Mouse (Mus musculus) testis, adult 2 months (tissue): Measurements from ENCODE around the gene Clec1a. TPM values are rescaled to one million over a fixed set of nuclear protein-coding genes. Genes with fewer than 3 reads are reported as not detected.

ENCODE experiments used
- H3K27ac ChIP-seq: fragments of 200-500 bp; 2 replicates; pipeline ENCODE4 v1.5.1; 2012; ENCODE audit warnings: low read depth, low read length; ENCODE audit not compliant: control insufficient read depth, insufficient read depth
- H3K27me3 ChIP-seq: fragments of 200-500 bp; 2 replicates; pipeline ENCODE4 v1.6.1; 2012; ENCODE audit warnings: mild to moderate bottlenecking, low read length, moderate library complexity; ENCODE audit not compliant: control insufficient read depth, insufficient read depth
- H3K36me3 ChIP-seq: fragments of 200-500 bp; 2 replicates; pipeline ENCODE4 v1.6.1; 2012; ENCODE audit warnings: mild to moderate bottlenecking, low read length; ENCODE audit not compliant: control insufficient read depth, insufficient read depth
- H3K4me1 ChIP-seq: fragments of 200-500 bp; 2 replicates; pipeline ENCODE4 v1.6.1; 2012; ENCODE audit warnings: low read length; ENCODE audit not compliant: control insufficient read depth, insufficient read depth
- H3K4me3 ChIP-seq: fragments of 200-500 bp; 2 replicates; pipeline ENCODE4 v1.5.1; 2012; ENCODE audit warnings: low read depth, mild to moderate bottlenecking, low read length, moderate library complexity, mixed read lengths; ENCODE audit not compliant: control insufficient read depth
- CTCF ChIP-seq: fragments of 200-500 bp; IDR thresholded peaks from 2 replicates; pipeline ENCODE4 v1.5.1; 2012; ENCODE audit warnings: low read depth, mild to moderate bottlenecking, inconsistent platforms, low read length, moderate library complexity; ENCODE audit not compliant: control insufficient read depth, insufficient read depth, insufficient replicate concordance
- POLR2A ChIP-seq: fragments of 200-500 bp; IDR thresholded peaks from 2 replicates; pipeline ENCODE4 v1.6.1; 2012; ENCODE audit warnings: low read depth, mild to moderate bottlenecking, inconsistent platforms, low read length, moderate library complexity; ENCODE audit not compliant: control insufficient read depth
- polyA plus RNA-seq: library from polyadenylated mRNA; depleted of rRNA; stranded (reverse); fragments of >200 nt; gene quantifications from 2 replicates; pipeline ENCODE4 v1.2.3, GENCODE M21; 2012

The Clec1a gene
- polyA plus RNA-seq, 1 experiment, result 0.02 TPM

DNA sequence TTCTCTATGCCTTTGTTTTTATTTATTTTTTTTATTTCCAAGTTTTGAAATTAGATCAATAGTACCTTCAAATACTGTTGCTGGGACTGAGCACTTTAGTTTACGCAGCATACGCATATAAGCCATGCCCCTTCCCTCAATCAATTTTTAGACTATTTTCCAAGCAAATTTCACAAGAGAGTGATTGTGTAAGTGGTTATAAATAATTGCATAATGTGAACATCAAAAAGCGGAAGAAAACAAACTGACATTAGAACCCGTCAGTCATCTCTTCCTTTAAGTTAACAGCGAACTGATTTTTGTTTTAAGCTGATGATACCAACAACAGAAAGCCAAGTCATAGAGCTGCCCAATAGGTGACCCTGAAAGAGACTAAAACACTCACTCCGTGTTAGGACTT lies 19.6 kb upstream of the Clec1a start:
- H3K4me3 ChIP-seq, result no peak overlapping the region
- no peaks in the 10 kb centered on the region for H3K36me3 ChIP-seq
- H3K4me1 ChIP-seq, result no peaks in the 10 kb centered on the region
- no peak for TF ChIP-seq CTCF
- no peak for TF ChIP-seq POLR2A
- no peak overlapping the region for H3K27ac ChIP-seq
- no peaks in the 10 kb centered on the region for H3K27me3 ChIP-seq

DNA sequence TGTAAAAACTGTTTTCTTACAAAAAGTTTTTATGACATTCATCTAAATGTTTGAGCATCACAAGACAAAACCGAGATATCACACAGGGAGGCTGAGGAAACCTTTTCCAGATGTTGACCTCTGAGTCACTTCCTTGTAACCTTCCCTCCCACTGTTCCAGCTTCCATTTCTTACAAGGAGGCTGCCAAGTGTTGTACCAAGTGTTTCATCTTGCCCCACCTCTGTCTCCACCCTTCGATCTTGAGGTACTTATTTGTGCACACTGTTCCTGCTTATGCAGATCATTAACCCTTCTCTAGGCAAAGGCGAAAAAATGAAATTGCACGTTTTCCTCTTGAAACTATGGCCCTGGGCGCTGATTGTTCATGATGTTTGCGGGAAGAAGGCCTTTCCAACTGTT lies 2.1 kb downstream of the Clec1a start:
- TF ChIP-seq CTCF (no peak), POLR2A (no peak)
- no peaks in the 10 kb centered on the region for H3K4me1 ChIP-seq
- H3K36me3 ChIP-seq, result no peaks in the 10 kb centered on the region
- no peaks in the 10 kb centered on the region for H3K27me3 ChIP-seq
- no peak overlapping the region for H3K27ac ChIP-seq
- no peak overlapping the region for H3K4me3 ChIP-seq

DNA sequence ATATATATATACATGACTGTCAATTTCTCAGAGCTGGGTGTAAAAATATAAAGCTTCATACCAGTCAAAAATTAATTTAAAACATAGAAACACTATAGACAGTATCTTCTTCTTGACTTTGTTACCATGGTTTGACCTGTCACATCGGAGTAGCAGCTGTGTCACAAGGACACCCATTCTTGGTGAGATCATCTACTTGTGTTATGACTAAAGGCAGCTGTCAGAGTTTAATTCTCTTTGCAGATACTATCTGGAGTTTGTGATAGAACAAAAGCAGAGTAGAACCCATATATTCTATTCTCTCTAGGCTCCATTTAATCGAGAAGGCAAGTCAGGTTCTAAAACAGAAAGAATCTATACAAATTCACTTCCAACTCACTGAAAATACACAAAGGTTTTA lies 13.8 kb downstream of the Clec1a start:
- no peak for TF ChIP-seq POLR2A
- no peak for TF ChIP-seq CTCF

DNA sequence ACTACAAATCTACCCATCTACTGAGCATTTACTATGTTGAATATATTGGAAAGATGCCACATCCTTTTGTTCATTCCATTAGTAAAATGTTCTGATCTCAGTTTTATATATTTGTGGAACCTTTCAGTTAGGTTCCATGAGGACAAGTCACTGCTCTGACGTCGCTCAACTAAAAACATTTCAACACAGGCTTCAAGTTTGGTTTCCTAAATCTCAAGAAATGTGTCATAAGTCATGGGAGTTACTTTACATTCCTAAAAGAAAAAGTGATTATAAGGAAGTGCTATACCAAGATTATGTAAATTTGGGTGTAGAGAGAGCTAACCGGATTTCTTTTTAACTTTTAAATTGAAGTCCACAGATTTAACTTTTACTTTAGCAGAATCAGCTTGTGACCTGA lies 15.8 kb downstream of the Clec1a start:
- H3K27ac ChIP-seq, result no peak overlapping the region
- H3K36me3 ChIP-seq, result no peaks in the 10 kb centered on the region
- no peak for TF ChIP-seq POLR2A
- TF ChIP-seq CTCF, result no peak
- H3K27me3 ChIP-seq, result no peaks in the 10 kb centered on the region
- no peak overlapping the region for H3K4me3 ChIP-seq
- no peaks in the 10 kb centered on the region for H3K4me1 ChIP-seq

More for the DNA sequence above, 13.8 kb downstream of the Clec1a start:
- H3K27me3 ChIP-seq, result no peaks in the 10 kb centered on the region
- no peaks in the 10 kb centered on the region for H3K36me3 ChIP-seq
- no peak overlapping the region for H3K4me3 ChIP-seq
- no peak overlapping the region for H3K27ac ChIP-seq
- H3K4me1 ChIP-seq, result no peaks in the 10 kb centered on the region

DNA sequence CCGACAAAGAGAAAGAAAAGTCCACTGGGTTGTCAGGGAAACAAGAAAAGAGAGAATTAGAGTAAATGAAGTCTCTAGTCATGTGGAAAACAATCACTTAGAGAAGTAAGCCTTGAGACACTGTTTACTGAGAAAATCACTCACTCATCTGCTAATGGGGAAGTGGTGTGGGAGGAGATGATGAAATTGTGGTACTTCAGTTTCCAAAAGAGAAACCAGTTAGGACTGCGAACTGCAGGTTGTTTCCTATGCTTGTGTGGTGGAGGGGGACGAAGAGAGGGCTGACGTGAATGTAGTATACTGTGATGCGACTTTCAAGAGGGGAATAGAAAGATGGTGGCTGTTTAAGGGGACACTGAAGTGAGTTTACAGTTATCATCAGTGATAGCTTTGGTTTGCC lies 17.6 kb downstream of the Clec1a start:
- H3K4me3 ChIP-seq, result no peak overlapping the region
- H3K36me3 ChIP-seq, result no peaks in the 10 kb centered on the region
- H3K4me1 ChIP-seq, result no peaks in the 10 kb centered on the region
- no peak overlapping the region for H3K27ac ChIP-seq
- TF ChIP-seq CTCF (no peak), POLR2A (no peak)
- no peaks in the 10 kb centered on the region for H3K27me3 ChIP-seq

DNA sequence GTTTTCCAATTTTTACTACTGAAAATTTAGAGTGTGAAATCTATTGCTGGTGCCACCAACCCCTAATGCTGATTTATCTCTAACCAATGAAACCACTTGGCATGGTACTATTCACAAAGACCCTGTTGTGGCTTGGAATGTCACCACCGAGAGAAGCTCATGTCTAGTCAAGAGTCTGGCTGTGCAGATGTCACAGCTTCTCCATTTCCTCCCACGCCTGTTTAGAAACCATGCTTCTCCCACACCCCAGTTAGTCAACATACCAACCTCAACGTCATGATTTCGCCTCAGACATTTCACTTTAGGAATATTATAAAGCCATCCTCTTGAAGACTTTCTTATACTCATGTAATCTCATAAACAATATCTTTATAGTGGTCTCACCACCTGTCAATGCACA lies 24.5 kb downstream of the Clec1a start:
- no peaks in the 10 kb centered on the region for H3K4me1 ChIP-seq
- TF ChIP-seq POLR2A, result no peak
- TF ChIP-seq CTCF, result no peak

DNA sequence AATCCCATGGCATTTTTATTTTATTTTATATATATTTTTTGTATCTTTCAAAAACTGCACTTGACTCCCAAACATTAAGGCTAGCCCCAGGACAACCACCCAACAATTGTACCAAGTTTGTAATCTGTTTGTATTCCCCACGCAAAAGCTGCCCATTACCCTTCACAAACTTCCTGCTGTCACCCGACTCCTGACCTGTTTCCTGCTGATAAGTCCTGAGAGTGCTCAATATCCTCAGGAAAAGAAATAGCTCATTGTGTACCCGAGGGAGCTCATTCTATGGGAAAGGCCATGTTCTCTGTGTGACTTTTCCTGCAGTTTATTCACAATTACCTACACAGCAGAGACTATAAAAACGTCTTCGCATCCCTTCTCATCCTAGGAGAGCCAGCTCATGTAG lies 26.0 kb downstream of the Clec1a start:
- TF ChIP-seq POLR2A, result no peak
- no peak for TF ChIP-seq CTCF

More for the DNA sequence above, 24.5 kb downstream of the Clec1a start:
- no peaks in the 10 kb centered on the region for H3K27me3 ChIP-seq
- H3K4me3 ChIP-seq, result no peak overlapping the region
- no peak overlapping the region for H3K27ac ChIP-seq
- H3K36me3 ChIP-seq, result no peaks in the 10 kb centered on the region

DNA sequence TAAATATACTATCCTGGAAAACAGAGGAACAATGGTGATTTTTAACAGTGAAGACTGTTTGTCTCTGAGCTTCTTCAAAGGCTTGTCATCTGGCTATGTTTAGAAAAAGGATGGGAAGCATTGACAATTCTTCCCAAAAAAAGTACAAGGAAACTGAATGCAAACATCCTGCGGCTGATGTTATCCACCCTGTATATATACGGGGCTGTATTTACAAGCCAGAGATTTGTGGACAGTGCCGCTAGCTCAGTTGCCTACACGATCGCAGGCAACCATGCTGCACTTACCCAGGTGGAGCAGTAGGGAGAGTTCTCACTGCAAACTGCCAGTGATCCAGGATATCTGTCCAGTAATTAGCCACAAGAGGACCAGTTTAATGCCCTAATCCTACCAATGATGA lies 26.6 kb downstream of the Clec1a start:
- Histone ChIP-seq H3K27me3 (no peaks in the 10 kb centered on the region), H3K27ac (no peak overlapping the region)
- TF ChIP-seq POLR2A (no peak), CTCF (no peak)

More for the DNA sequence above, 26.0 kb downstream of the Clec1a start:
- no peaks in the 10 kb centered on the region for H3K4me1 ChIP-seq
- H3K36me3 ChIP-seq, result no peaks in the 10 kb centered on the region
- H3K27me3 ChIP-seq, result no peaks in the 10 kb centered on the region
- H3K27ac ChIP-seq, result no peak overlapping the region
- H3K4me3 ChIP-seq, result no peak overlapping the region

More for the DNA sequence above, 26.6 kb downstream of the Clec1a start:
- no peak overlapping the region for H3K4me3 ChIP-seq
- H3K4me1 ChIP-seq, result no peaks in the 10 kb centered on the region
- no peaks in the 10 kb centered on the region for H3K36me3 ChIP-seq
